Mouse (Mus musculus) liver, embryonic 13.5 days (tissue): ENCODE measurements around the gene Fam8a1. TPM values are rescaled to one million over a fixed set of nuclear protein-coding genes. Genes with fewer than 3 reads are reported as not detected.

Experiments
- ATAC-seq: fragments of 200-750 bp; cut with Nextera tagmentation; 2 replicates; pipeline ENCODE4 v1.8.0; 2017; ENCODE audit warnings: low read depth, mild to moderate bottlenecking, moderate number of reproducible peaks, moderate library complexity
- DNase-seq: peaks from one replicate; pipeline ENCODE4 v3.0.0; 2022
- H3K27ac ChIP-seq: fragments of 300-500 bp; sonication (generic); 2 replicates; pipeline ENCODE4 v1.5.1; 2015; ENCODE audit warnings: moderate library complexity, mild to moderate bottlenecking, inconsistent platforms
- H3K27me3 ChIP-seq: fragments of 300-500 bp; sonication (generic); 2 replicates; pipeline ENCODE4 v1.6.1; 2015; ENCODE audit warnings: mild to moderate bottlenecking, inconsistent platforms
- H3K36me3 ChIP-seq: fragments of 300-500 bp; sonication (generic); 2 replicates; pipeline ENCODE4 v1.6.1; 2015; ENCODE audit warnings: mild to moderate bottlenecking, inconsistent platforms
- H3K4me1 ChIP-seq: fragments of 300-500 bp; sonication (generic); replicated peaks from 2 replicates; pipeline ENCODE4 v1.6.1; 2015; ENCODE audit warnings: inconsistent platforms
- H3K4me2 ChIP-seq: fragments of 300-500 bp; sonication (generic); 2 replicates; pipeline ENCODE4 v1.6.1; 2015; ENCODE audit warnings: inconsistent platforms, mild to moderate bottlenecking, moderate library complexity
- H3K4me3 ChIP-seq: fragments of 300-500 bp; sonication (generic); replicated peaks from 2 replicates; pipeline ENCODE4 v1.5.1; 2015; ENCODE audit warnings: mild to moderate bottlenecking, inconsistent platforms
- H3K9ac ChIP-seq: fragments of 300-500 bp; sonication (generic); 2 replicates; pipeline ENCODE4 v1.6.1; 2015; ENCODE audit warnings: mild to moderate bottlenecking, inconsistent platforms
- H3K9me3 ChIP-seq: fragments of 300-500 bp; sonication (generic); replicated peaks from 2 replicates; pipeline ENCODE4 v1.6.1; 2016; ENCODE audit warnings: inconsistent platforms
- WGBS: fragments of 180-500 bp; shearing (Covaris S2); methylation state at CpG from one replicate; pipeline ENCODE4 v1.1.7; 2015; ENCODE audit not compliant: insufficient replicate concordance; 5-methylcytosine and 5-hydroxymethylcytosine counted together
- polyA plus RNA-seq: library from polyadenylated mRNA; unstranded; fragments of >200 nt; fragmentation: Nextera tagmentation; extraction: Ambion mirVana; gene quantifications from 2 replicates; pipeline ENCODE4 v1.2.1, GENCODE M21; 2015

Gene Fam8a1
- polyA plus RNA-seq, 1 experiment from 2014 or later, result 3.0 TPM

GRCm38 (mm10) chr13:46642318-46642717, 27.0 kb upstream of the Fam8a1 start:
- Histone ChIP-seq H3K36me3 (no peaks in the 10 kb centered on the region), H3K4me1 (no peaks in the 10 kb centered on the region), H3K4me3 (no peak overlapping the region), H3K27me3 (no peaks in the 10 kb centered on the region), H3K9me3 (0 out of 2 replicates have a peak, but pooled peaks cover 3% of the 10 kb centered on the region), H3K27ac (no peak overlapping the region), H3K9ac (no peak overlapping the region), H3K4me2 (no peak overlapping the region)
- no peak for ATAC-seq
- no peak for DNase-seq
- WGBS, result 63% methylated on average over 4 of the region's 4 CpGs

GRCm38 (mm10) chr13:46644175-46644574, 25.1 kb upstream of the Fam8a1 start:
- H3K9ac ChIP-seq, result no peak overlapping the region
- no peaks in the 10 kb centered on the region for H3K36me3 ChIP-seq
- DNase-seq (no peak), ATAC-seq (no peak)
- 69% methylated on average over 6 of the region's 6 CpGs for WGBS
- H3K9me3 ChIP-seq, result 0 out of 2 replicates have a peak, but pooled peaks cover 3% of the 10 kb centered on the region
- no peak overlapping the region for H3K4me3 ChIP-seq
- no peak overlapping the region for H3K27ac ChIP-seq
- no peak overlapping the region for H3K4me2 ChIP-seq
- no peaks in the 10 kb centered on the region for H3K27me3 ChIP-seq
- no peaks in the 10 kb centered on the region for H3K4me1 ChIP-seq

- no peak for ATAC-seq
- 69% methylated on average over 6 of the region's 6 CpGs for WGBS
- Histone ChIP-seq H3K9me3 (0 out of 2 replicates have a peak, but pooled peaks cover 3% of the 10 kb centered on the region), H3K4me1 (no peaks in the 10 kb centered on the region), H3K4me3 (no peak overlapping the region), H3K9ac (no peak overlapping the region), H3K36me3 (no peaks in the 10 kb centered on the region), H3K27ac (no peak overlapping the region), H3K27me3 (no peaks in the 10 kb centered on the region), H3K4me2 (no peak overlapping the region)
- DNase-seq, result no peak
Observed at GRCm38 (mm10) chr13:46645476-46645875, 23.8 kb upstream of the Fam8a1 start.

- no peaks in the 10 kb centered on the region for H3K9me3 ChIP-seq
- H3K4me2 ChIP-seq, result no peak overlapping the region
- ATAC-seq (no peak), DNase-seq (no peak)
- WGBS, result 52% methylated on average over 7 of the region's 7 CpGs
- H3K27ac ChIP-seq, result no peak overlapping the region
- no peaks in the 10 kb centered on the region for H3K4me1 ChIP-seq
- H3K36me3 ChIP-seq, result no peaks in the 10 kb centered on the region
- H3K9ac ChIP-seq, result no peak overlapping the region
- H3K27me3 ChIP-seq, result no peaks in the 10 kb centered on the region
- no peak overlapping the region for H3K4me3 ChIP-seq
Observed at GRCm38 (mm10) chr13:46651853-46652252, 17.5 kb upstream of the Fam8a1 start.

- Histone ChIP-seq H3K4me3 (no peak overlapping the region), H3K9ac (no peak overlapping the region), H3K4me1 (no peaks in the 10 kb centered on the region), H3K4me2 (no peak overlapping the region), H3K9me3 (no peaks in the 10 kb centered on the region), H3K36me3 (no peaks in the 10 kb centered on the region), H3K27me3 (no peaks in the 10 kb centered on the region), H3K27ac (no peak overlapping the region)
- 68% methylated on average over 7 of the region's 7 CpGs for WGBS
- DNase-seq, result no peak
- no peak for ATAC-seq
Observed at GRCm38 (mm10) chr13:46652671-46653070, 16.7 kb upstream of the Fam8a1 start.

GRCm38 (mm10) chr13:46653671-46654070, 15.7 kb upstream of the Fam8a1 start:
- Histone ChIP-seq H3K27me3 (no peaks in the 10 kb centered on the region), H3K27ac (no peak overlapping the region), H3K36me3 (no peaks in the 10 kb centered on the region), H3K4me3 (no peak overlapping the region), H3K4me2 (no peak overlapping the region), H3K4me1 (no peaks in the 10 kb centered on the region), H3K9ac (no peak overlapping the region), H3K9me3 (no peaks in the 10 kb centered on the region)
- ATAC-seq (no peak), DNase-seq (no peak)
- WGBS, result 69% methylated on average over 4 of the region's 4 CpGs

GRCm38 (mm10) chr13:46654566-46654965, 14.8 kb upstream of the Fam8a1 start:
- H3K4me3 ChIP-seq, result no peak overlapping the region
- no peaks in the 10 kb centered on the region for H3K27me3 ChIP-seq
- H3K27ac ChIP-seq, result no peak overlapping the region
- H3K4me1 ChIP-seq, result no peaks in the 10 kb centered on the region
- no peak overlapping the region for H3K4me2 ChIP-seq
- DNase-seq, result no peak
- 68% methylated on average over 5 of the region's 5 CpGs for WGBS
- ATAC-seq, result no peak
- no peaks in the 10 kb centered on the region for H3K9me3 ChIP-seq
- H3K36me3 ChIP-seq, result no peaks in the 10 kb centered on the region
- no peak overlapping the region for H3K9ac ChIP-seq

- H3K27ac ChIP-seq, result no peak overlapping the region
- ATAC-seq (no peak), DNase-seq (no peak)
- WGBS, result 76% methylated on average over 5 of the region's 5 CpGs
- H3K9ac ChIP-seq, result no peak overlapping the region
- no peaks in the 10 kb centered on the region for H3K36me3 ChIP-seq
- H3K4me2 ChIP-seq, result no peak overlapping the region
- no peaks in the 10 kb centered on the region for H3K27me3 ChIP-seq
- no peak overlapping the region for H3K4me3 ChIP-seq
- H3K4me1 ChIP-seq, result no peaks in the 10 kb centered on the region
- no peaks in the 10 kb centered on the region for H3K9me3 ChIP-seq
Observed at GRCm38 (mm10) chr13:46659211-46659610, 10.1 kb upstream of the Fam8a1 start.

- Histone ChIP-seq H3K36me3 (no peaks in the 10 kb centered on the region), H3K9me3 (no peaks in the 10 kb centered on the region), H3K27me3 (no peaks in the 10 kb centered on the region), H3K4me1 (peaks cover 3% of the 10 kb centered on the region), H3K27ac (no peak overlapping the region), H3K4me3 (no peak overlapping the region), H3K4me2 (no peak overlapping the region), H3K9ac (no peak overlapping the region)
- DNase-seq (no peak), ATAC-seq (no peak)
- WGBS, result 36% methylated on average over 4 of the region's 4 CpGs
Observed at GRCm38 (mm10) chr13:46663461-46663964, 5.8 kb upstream of the Fam8a1 start.

GRCm38 (mm10) chr13:46669620-46670271, 424 bp downstream of the Fam8a1 start:
- peak overlapping the region; percentile 94 for H3K4me2 ChIP-seq
- DNase-seq (no peak), ATAC-seq (peak; percentile 62)
- H3K4me3 ChIP-seq, result peak overlapping the region; percentile 97
- no peaks in the 10 kb centered on the region for H3K27me3 ChIP-seq
- peaks cover 25% of the 10 kb centered on the region for H3K36me3 ChIP-seq
- H3K9me3 ChIP-seq, result no peaks in the 10 kb centered on the region
- peak overlapping the region; percentile 97 for H3K9ac ChIP-seq
- peaks cover 20% of the 10 kb centered on the region for H3K4me1 ChIP-seq
- WGBS, result under 1% methylated on average over 66 of the region's 96 CpGs
- H3K27ac ChIP-seq, result peak overlapping the region; percentile 88

- DNase-seq (peak; percentile 9), ATAC-seq (peak; percentile 52)
- Histone ChIP-seq H3K9ac (peak overlapping the region; percentile 97), H3K27ac (peak overlapping the region; percentile 88; the same call in 1 of the 2 replicates), H3K36me3 (peaks cover 33% of the 10 kb centered on the region), H3K4me2 (peak overlapping the region; percentile 94), H3K27me3 (no peaks in the 10 kb centered on the region), H3K4me1 (peaks cover 20% of the 10 kb centered on the region), H3K9me3 (no peaks in the 10 kb centered on the region), H3K4me3 (peak overlapping the region; percentile 97)
- WGBS, result 22% methylated on average over 9 of the region's 9 CpGs
Observed at GRCm38 (mm10) chr13:46670514-46670913, 1.2 kb downstream of the Fam8a1 start.

- H3K4me1 ChIP-seq, result peaks cover 13% of the 10 kb centered on the region
- H3K36me3 ChIP-seq, result peaks cover 53% of the 10 kb centered on the region
- H3K27ac ChIP-seq, result no peak overlapping the region
Observed at GRCm38 (mm10) chr13:46674601-46675000, 5.3 kb downstream of the Fam8a1 start.

More at GRCm38 (mm10) chr13:46674601-46675000, 5.3 kb downstream of the Fam8a1 start:
- H3K9ac ChIP-seq, result no peak overlapping the region
- 78% methylated on average over 2 of the region's 2 CpGs for whole genome bisulfite sequencing
- H3K27me3 ChIP-seq, result no peaks in the 10 kb centered on the region
- no peak for ATAC-seq
- H3K9me3 ChIP-seq, result no peaks in the 10 kb centered on the region
- no peak for DNase-seq
- no peak overlapping the region for H3K4me3 ChIP-seq
- no peak overlapping the region for H3K4me2 ChIP-seq
